Mouse (Mus musculus): Measurements from ENCODE around the gene Ccdc88a. TPM values are rescaled to one million over a fixed set of nuclear protein-coding genes. Genes with fewer than 3 reads are reported as not detected.

The Ccdc88a gene
- polyA plus RNA-seq, 1 experiment from 2014 or later, result 87.4 TPM

- no peak overlapping the region for H3K4me2 ChIP-seq (replicated peaks)
- peaks cover 47% of the 10 kb centered on the region for H3K36me3 ChIP-seq
- no peaks in the 10 kb centered on the region for H3K9me3 ChIP-seq
- no peak overlapping the region for H3K9ac ChIP-seq (replicated peaks)
- no peak overlapping the region for H3K27ac ChIP-seq
- no peaks in the 10 kb centered on the region for H3K4me1 ChIP-seq (replicated peaks)
- H3K27me3 ChIP-seq, result no peaks in the 10 kb centered on the region
- WGBS, result 89% methylated on average over 3 of the region's 3 CpGs
- no peak overlapping the region for H3K4me3 ChIP-seq (replicated peaks)
- no peak for ATAC-seq
Observed at GRCm38 (mm10) chr11:29496962-29497361, 123.5 kb downstream of the Ccdc88a start.

- Histone ChIP-seq H3K4me1 (replicated peaks) (no peaks in the 10 kb centered on the region), H3K4me2 (replicated peaks) (no peak overlapping the region), H3K9ac (replicated peaks) (no peak overlapping the region), H3K36me3 (peaks cover 40% of the 10 kb centered on the region), H3K27me3 (no peaks in the 10 kb centered on the region), H3K4me3 (replicated peaks) (no peak overlapping the region), H3K9me3 (no peaks in the 10 kb centered on the region), H3K27ac (no peak overlapping the region)
- ATAC-seq, result no peak
- WGBS, result 95% methylated on average over 10 of the region's 10 CpGs
Observed at GRCm38 (mm10) chr11:29503948-29504893, 130.8 kb downstream of the Ccdc88a start.

- H3K9ac ChIP-seq (replicated peaks), result no peak overlapping the region
- no peak overlapping the region for H3K4me3 ChIP-seq (replicated peaks)
- peaks cover 38% of the 10 kb centered on the region for H3K36me3 ChIP-seq
- no peaks in the 10 kb centered on the region for H3K9me3 ChIP-seq
- H3K27ac ChIP-seq, result no peak overlapping the region
- 96% methylated on average over 2 of the region's 2 CpGs for WGBS
- no peak overlapping the region for H3K4me2 ChIP-seq (replicated peaks)
- H3K4me1 ChIP-seq (replicated peaks), result no peaks in the 10 kb centered on the region
- H3K27me3 ChIP-seq, result no peaks in the 10 kb centered on the region
- no peak for ATAC-seq
Observed at GRCm38 (mm10) chr11:29504899-29505625, 131.6 kb downstream of the Ccdc88a start.

- Histone ChIP-seq H3K4me1 (replicated peaks) (peaks cover 8% of the 10 kb centered on the region), H3K27ac (no peak overlapping the region), H3K27me3 (no peaks in the 10 kb centered on the region), H3K4me3 (replicated peaks) (no peak overlapping the region), H3K36me3 (peaks cover 28% of the 10 kb centered on the region), H3K9ac (replicated peaks) (no peak overlapping the region), H3K4me2 (replicated peaks) (no peak overlapping the region), H3K9me3 (no peaks in the 10 kb centered on the region)
- WGBS, result 97% methylated on average over 1 of the region's 1 CpGs
- ATAC-seq, result no peak
Observed at GRCm38 (mm10) chr11:29509421-29509820, 136.0 kb downstream of the Ccdc88a start.

- 89% methylated on average over 4 of the region's 4 CpGs for WGBS
Observed at GRCm38 (mm10) chr11:29512818-29513535, 139.5 kb downstream of the Ccdc88a start.

GRCm38 (mm10) chr11:29514325-29514681, 140.8 kb downstream of the Ccdc88a start:
- Histone ChIP-seq H3K27ac (peak overlapping the region; percentile 69; the same call in 1 of the 2 replicates), H3K27me3 (no peaks in the 10 kb centered on the region)
- ATAC-seq, result 0 out of 2 replicates have a peak, but pooled peaks have one; percentile 1

More at GRCm38 (mm10) chr11:29512818-29513535, 139.5 kb downstream of the Ccdc88a start:
- no peak overlapping the region for H3K4me2 ChIP-seq (replicated peaks)
- ATAC-seq, result no peak
- peaks cover 15% of the 10 kb centered on the region; the same call in 1 of the 2 replicates for H3K36me3 ChIP-seq
- no peaks in the 10 kb centered on the region for H3K27me3 ChIP-seq
- H3K9me3 ChIP-seq, result no peaks in the 10 kb centered on the region
- no peak overlapping the region for H3K9ac ChIP-seq (replicated peaks)
- peaks cover 10% of the 10 kb centered on the region for H3K4me1 ChIP-seq (replicated peaks)
- no peak overlapping the region for H3K27ac ChIP-seq
- H3K4me3 ChIP-seq (replicated peaks), result no peak overlapping the region

GRCm38 (mm10) chr11:29514682-29515412, 141.4 kb downstream of the Ccdc88a start, which contains the start of gene Prorsd1:
Gene Prorsd1, minus strand, starts transcription at chr11:29515033.
- H3K4me1 ChIP-seq (replicated peaks), result peaks cover 10% of the 10 kb centered on the region
- H3K4me2 ChIP-seq (replicated peaks), result peak within 1 kb of the TSS; percentile 63
- peak; percentile 99 for ATAC-seq
- H3K36me3 ChIP-seq, result peaks cover 13% of the 10 kb centered on the region; the same call in 1 of the 2 replicates
- no peaks in the 10 kb centered on the region for H3K27me3 ChIP-seq
- H3K9ac ChIP-seq (replicated peaks), result peak within 1 kb of the TSS; percentile 70
- peak within 1 kb of the TSS; percentile 60 for H3K4me3 ChIP-seq (replicated peaks)
- 3% methylated on average over 40 of the region's 40 CpGs for WGBS
- no peaks in the 10 kb centered on the region for H3K9me3 ChIP-seq
- peak within 1 kb of the TSS; percentile 69 for H3K27ac ChIP-seq

More at GRCm38 (mm10) chr11:29514325-29514681, 140.8 kb downstream of the Ccdc88a start:
- peak overlapping the region; percentile 63 for H3K4me2 ChIP-seq (replicated peaks)
- peaks cover 10% of the 10 kb centered on the region for H3K4me1 ChIP-seq (replicated peaks)
- H3K9me3 ChIP-seq, result no peaks in the 10 kb centered on the region
- WGBS, result 32% methylated on average over 10 of the region's 10 CpGs
- peak overlapping the region; percentile 70 for H3K9ac ChIP-seq (replicated peaks)
- peak overlapping the region; percentile 60 for H3K4me3 ChIP-seq (replicated peaks)
- H3K36me3 ChIP-seq, result peaks cover 15% of the 10 kb centered on the region; the same call in 1 of the 2 replicates

- Histone ChIP-seq H3K36me3 (peaks cover 14% of the 10 kb centered on the region), H3K4me1 (replicated peaks) (peaks cover 24% of the 10 kb centered on the region), H3K27ac (peak within 1 kb of the TSS; percentile 83), H3K4me2 (replicated peaks) (peak within 1 kb of the TSS; percentile 72), H3K9ac (replicated peaks) (peak within 1 kb of the TSS; percentile 86), H3K9me3 (no peaks in the 10 kb centered on the region), H3K27me3 (no peaks in the 10 kb centered on the region), H3K4me3 (replicated peaks) (peak within 1 kb of the TSS; percentile 61)
- ATAC-seq, result peak; percentile 98
- WGBS, result 3% methylated on average over 47 of the region's 47 CpGs
Observed at GRCm38 (mm10) chr11:29525988-29526794, 152.7 kb downstream of the Ccdc88a start, which contains the start of gene Mtif2. Gene Mtif2, plus strand, starts transcription at chr11:29526408.

- no peak overlapping the region for H3K4me2 ChIP-seq (replicated peaks)
- WGBS, result 97% methylated on average over 1 of the region's 1 CpGs
- no peak for ATAC-seq
- no peak overlapping the region for H3K27ac ChIP-seq
- peaks cover 69% of the 10 kb centered on the region for H3K36me3 ChIP-seq
- no peaks in the 10 kb centered on the region for H3K9me3 ChIP-seq
- no peak overlapping the region for H3K4me3 ChIP-seq (replicated peaks)
- no peak overlapping the region for H3K9ac ChIP-seq (replicated peaks)
- no peaks in the 10 kb centered on the region for H3K27me3 ChIP-seq
- no peaks in the 10 kb centered on the region for H3K4me1 ChIP-seq (replicated peaks)
Observed at GRCm38 (mm10) chr11:29538201-29538600, 164.7 kb downstream of the Ccdc88a start.

GRCm38 (mm10) chr11:29544225-29544945, 170.9 kb downstream of the Ccdc88a start:
- ATAC-seq, result no peak
- Histone ChIP-seq H3K27ac (no peak overlapping the region), H3K27me3 (no peaks in the 10 kb centered on the region), H3K4me2 (replicated peaks) (no peak overlapping the region), H3K4me1 (replicated peaks) (peaks cover 17% of the 10 kb centered on the region), H3K36me3 (peaks cover 52% of the 10 kb centered on the region), H3K9ac (replicated peaks) (no peak overlapping the region), H3K4me3 (replicated peaks) (no peak overlapping the region), H3K9me3 (no peaks in the 10 kb centered on the region)
- WGBS, result 88% methylated on average over 3 of the region's 3 CpGs

All from midbrain, embryonic 13.5 days (tissue).